Mouse (Mus musculus) neural tube, embryonic 14.5 days (tissue): ENCODE measurements around the gene Zbtb40. TPM values are rescaled to one million over a fixed set of nuclear protein-coding genes. Genes with fewer than 3 reads are reported as not detected.
A peak's percentile ranks its signal among the peaks of the same experiment; 100 is the strongest.

Experiments
- ATAC-seq: fragments of 200-750 bp; cut with Nextera tagmentation; 2 replicates; pipeline ENCODE4 v1.8.0; 2017; ENCODE audit warnings: low read depth, mild to moderate bottlenecking, moderate TSS enrichment, moderate library complexity
- H3K27ac ChIP-seq: fragments of 300-500 bp; sonication (generic); 2 replicates; pipeline ENCODE4 v1.5.1; 2014; ENCODE audit warnings: low read depth, mild to moderate bottlenecking, control low read depth, low read length, moderate library complexity, mixed read lengths
- H3K27me3 ChIP-seq: fragments of 300-500 bp; sonication (generic); 2 replicates; pipeline ENCODE4 v1.6.1; 2014; ENCODE audit warnings: low read length; ENCODE audit not compliant: control insufficient read depth, insufficient read depth
- H3K36me3 ChIP-seq: fragments of 300-500 bp; sonication (generic); 2 replicates; pipeline ENCODE4 v1.6.1; 2014; ENCODE audit warnings: low read length, mixed read lengths; ENCODE audit not compliant: control insufficient read depth, insufficient read depth
- H3K4me1 ChIP-seq: fragments of 300-500 bp; sonication (generic); 2 replicates; pipeline ENCODE4 v1.6.1; 2014; ENCODE audit warnings: low read length; ENCODE audit not compliant: control insufficient read depth, insufficient read depth
- H3K4me2 ChIP-seq: fragments of 300-500 bp; sonication (generic); 2 replicates; pipeline ENCODE4 v1.6.1; 2014; ENCODE audit warnings: mild to moderate bottlenecking, low read depth, low read length, control low read depth
- H3K4me3 ChIP-seq: fragments of 300-500 bp; sonication (generic); 2 replicates; pipeline ENCODE4 v1.5.1; 2014; ENCODE audit warnings: low read depth, low read length, control low read depth, mixed read lengths
- H3K9ac ChIP-seq: fragments of 300-500 bp; sonication (generic); replicated peaks from 2 replicates; pipeline ENCODE4 v1.6.1; 2014; ENCODE audit warnings: low read depth, mild to moderate bottlenecking, control low read depth, low read length, mixed read lengths
- H3K9me3 ChIP-seq: fragments of 300-500 bp; sonication (generic); 2 replicates; pipeline ENCODE4 v1.6.1; 2016; ENCODE audit warnings: low read length; ENCODE audit not compliant: control insufficient read depth
- WGBS: fragments of 180-500 bp; shearing (Covaris S2); extraction: QIAGEN DNeasy Blood & Tissue Kit; methylation state at CpG from one replicate; pipeline ENCODE4 v1.1.7; 2014; 5-methylcytosine and 5-hydroxymethylcytosine counted together
- polyA plus RNA-seq: library from polyadenylated mRNA; unstranded; fragments of >200 nt; fragmentation: Nextera tagmentation; extraction: Ambion mirVana; gene quantifications from 2 replicates; pipeline ENCODE4 v1.2.1, GENCODE M21; 2014

The Zbtb40 gene
- polyA plus RNA-seq, 1 experiment from 2014 or later, result 4.7 TPM

DNA sequence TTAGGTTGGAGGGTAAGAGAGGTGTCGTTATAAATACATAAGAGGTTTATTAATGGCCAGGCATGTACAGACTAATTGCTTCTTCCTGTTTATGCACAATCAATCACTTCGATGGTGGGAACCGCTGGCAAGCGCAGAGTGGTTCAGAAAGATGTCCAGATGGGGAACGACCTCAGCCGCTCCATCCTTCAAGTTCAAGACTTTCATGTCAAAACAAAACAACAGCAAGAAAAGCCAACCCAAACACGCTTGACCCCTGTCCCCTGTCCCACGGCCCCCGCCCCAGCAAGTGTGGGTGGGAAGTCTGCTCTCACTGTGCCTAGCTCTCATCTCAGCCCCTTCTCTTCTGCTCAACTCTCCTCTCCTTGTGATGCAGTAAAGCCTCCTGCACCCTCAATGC, 88.0 kb downstream of the Zbtb40 start:
- no peaks in the 10 kb centered on the region for H3K36me3 ChIP-seq
- H3K4me1 ChIP-seq, result peaks cover 11% of the 10 kb centered on the region; the same call in 1 of the 2 replicates
- ATAC-seq, result no peak
- H3K27me3 ChIP-seq, result peaks cover 10% of the 10 kb centered on the region; the same call in 1 of the 2 replicates
- no peaks in the 10 kb centered on the region for H3K9me3 ChIP-seq
- H3K27ac ChIP-seq, result no peak overlapping the region
- 48% methylated on average over 9 of the region's 9 CpGs for WGBS
- H3K4me2 ChIP-seq, result no peak overlapping the region
- no peak overlapping the region for H3K9ac ChIP-seq
- no peak overlapping the region for H3K4me3 ChIP-seq

DNA sequence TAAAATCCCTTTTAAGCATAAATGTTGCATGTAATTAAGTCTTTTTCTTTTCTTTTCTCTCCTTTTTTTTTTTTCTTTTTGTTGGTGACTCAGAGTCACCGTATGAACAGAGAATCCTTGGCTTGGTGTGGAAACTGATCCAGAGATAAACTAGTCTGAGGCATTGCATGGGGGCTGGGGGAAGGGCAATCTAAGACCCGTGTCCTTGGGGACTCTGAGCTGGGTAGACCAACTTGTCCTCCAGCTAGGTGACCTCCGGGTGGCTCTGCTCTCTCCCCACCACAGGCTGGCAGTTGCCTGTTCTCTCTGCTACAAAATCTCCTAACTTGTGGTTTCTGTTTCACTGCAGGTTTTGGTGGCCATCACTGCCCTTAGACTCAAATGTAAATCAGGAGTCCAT, 88.5 kb downstream of the Zbtb40 start:
- Histone ChIP-seq H3K36me3 (no peaks in the 10 kb centered on the region), H3K27ac (no peak overlapping the region), H3K4me3 (no peak overlapping the region), H3K9me3 (no peaks in the 10 kb centered on the region), H3K4me2 (no peak overlapping the region), H3K9ac (no peak overlapping the region), H3K27me3 (peaks cover 10% of the 10 kb centered on the region; the same call in 1 of the 2 replicates), H3K4me1 (0 out of 2 replicates have a peak, but pooled peaks cover 6% of the 10 kb centered on the region)
- WGBS, result 48% methylated on average over 3 of the region's 3 CpGs
- ATAC-seq, result no peak

DNA sequence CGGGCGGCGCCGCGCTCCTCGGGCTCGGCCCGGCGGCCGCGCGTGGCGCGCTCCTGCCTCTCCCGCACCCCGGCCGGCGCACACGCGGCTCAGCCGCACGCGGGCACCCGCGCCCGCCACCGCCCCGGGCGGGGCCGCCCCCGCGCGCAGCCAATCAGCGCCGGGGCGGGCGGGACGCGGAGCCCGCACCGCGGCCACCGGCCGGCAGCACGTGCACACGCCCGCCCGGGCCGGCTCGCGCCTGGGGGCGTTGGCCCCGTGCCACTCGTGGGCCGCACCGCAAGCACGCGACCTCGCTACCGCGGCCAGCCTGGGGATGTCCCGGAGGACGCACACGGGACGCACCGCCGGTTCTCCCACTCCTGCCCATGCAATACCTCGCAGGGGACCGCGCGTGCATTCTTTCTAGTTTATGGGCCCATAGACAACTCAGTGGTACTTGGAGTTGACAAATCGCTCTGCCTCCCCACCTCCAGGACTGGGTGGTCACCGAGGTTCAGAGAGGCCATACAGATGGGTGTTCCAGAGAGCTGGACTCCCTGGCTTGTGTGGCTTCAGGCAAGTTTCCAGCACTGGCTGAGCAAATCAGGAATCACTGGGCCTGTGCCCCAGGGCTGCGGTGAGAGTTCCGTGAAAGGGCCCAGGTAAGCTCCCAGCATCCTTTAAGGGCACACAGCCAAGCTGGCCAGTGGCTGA, 91.7 kb downstream of the Zbtb40 start, which contains the start of gene Epha8:
Epha8 (minus strand) TSS at position 66 of the 696 bp plus-strand sequence.
- Histone ChIP-seq H3K4me3 (peak within 1 kb of the TSS; percentile 44), H3K9ac (peak within 1 kb of the TSS; percentile 62), H3K27ac (no peak within 1 kb of the TSS), H3K4me1 (0 out of 2 replicates have a peak, but pooled peaks cover 6% of the 10 kb centered on the region), H3K27me3 (peaks cover 10% of the 10 kb centered on the region), H3K4me2 (peak within 1 kb of the TSS; percentile 92), H3K36me3 (no peaks in the 10 kb centered on the region), H3K9me3 (no peaks in the 10 kb centered on the region)
- WGBS, result 1% methylated on average over 50 of the region's 75 CpGs
- ATAC-seq, result peak; percentile 64; the same call in 1 of the 2 replicates

DNA sequence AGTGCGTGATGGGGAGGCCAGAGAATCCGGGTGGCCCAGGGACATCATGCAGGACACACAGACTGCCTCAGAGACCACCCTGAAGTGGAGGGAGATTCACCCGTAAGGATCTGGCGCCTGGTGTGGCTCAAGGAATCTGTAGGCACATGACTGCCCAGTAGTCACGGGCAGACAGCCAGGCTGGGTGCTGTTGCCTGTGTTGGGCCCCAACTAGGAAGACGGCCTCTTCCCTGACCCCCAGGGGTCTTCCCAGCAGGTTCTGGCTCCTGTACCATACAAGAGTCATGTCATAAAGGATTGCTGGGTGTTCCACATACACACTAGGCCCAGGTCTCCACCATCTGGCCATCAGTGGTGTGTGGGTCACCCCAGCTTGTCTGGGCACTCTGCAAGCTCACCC, 94.0 kb downstream of the Zbtb40 start:
- H3K27me3 ChIP-seq, result peaks cover 10% of the 10 kb centered on the region
- no peak overlapping the region for H3K4me2 ChIP-seq
- 0 out of 2 replicates have a peak, but pooled peaks cover 6% of the 10 kb centered on the region for H3K4me1 ChIP-seq
- H3K4me3 ChIP-seq, result no peak overlapping the region
- no peak overlapping the region for H3K27ac ChIP-seq
- H3K36me3 ChIP-seq, result no peaks in the 10 kb centered on the region
- ATAC-seq, result no peak
- H3K9ac ChIP-seq, result no peak overlapping the region
- whole genome bisulfite sequencing, result 57% methylated on average over 6 of the region's 6 CpGs
- no peaks in the 10 kb centered on the region for H3K9me3 ChIP-seq

DNA sequence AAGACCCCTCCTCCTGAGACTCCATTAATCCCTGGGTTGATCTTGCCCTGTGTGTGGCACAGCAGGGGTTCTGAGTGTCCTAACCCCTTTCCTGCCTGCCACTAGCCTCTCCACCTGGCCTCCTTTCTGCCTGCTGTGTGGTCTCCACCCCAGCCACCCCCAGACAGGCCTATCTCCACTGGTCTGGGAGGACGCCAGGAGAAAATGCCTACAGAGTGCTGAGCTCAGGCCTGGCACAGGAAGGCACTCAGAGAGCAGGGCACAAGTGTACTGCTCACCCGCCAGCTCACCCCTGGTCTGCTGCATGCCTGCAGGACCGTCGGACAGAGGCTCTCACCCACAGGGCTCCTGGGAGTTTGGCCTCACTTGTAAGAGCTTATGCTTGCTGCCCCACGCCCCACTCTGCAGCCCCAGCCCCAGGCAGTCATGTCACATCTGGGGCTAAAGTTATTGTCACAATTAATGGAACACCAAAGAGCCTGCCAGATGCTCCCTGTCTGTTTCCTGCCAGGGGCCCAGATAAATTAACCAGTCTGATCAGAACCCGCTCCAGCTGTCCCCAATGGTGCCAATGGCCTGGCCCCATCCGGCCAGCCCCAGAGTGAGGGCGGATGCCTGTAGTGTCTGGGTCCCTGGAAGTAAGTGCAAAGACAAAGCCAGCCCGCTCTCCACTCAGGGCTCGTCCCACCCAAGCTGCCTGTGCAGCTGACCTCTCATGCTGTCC, 99.2 kb downstream of the Zbtb40 start:
- no peak overlapping the region for H3K27ac ChIP-seq
- H3K4me2 ChIP-seq, result no peak overlapping the region
- no peaks in the 10 kb centered on the region for H3K9me3 ChIP-seq
- no peak for ATAC-seq
- no peak overlapping the region for H3K4me3 ChIP-seq
- no peak overlapping the region for H3K9ac ChIP-seq
- 0 out of 2 replicates have a peak, but pooled peaks cover 6% of the 10 kb centered on the region for H3K4me1 ChIP-seq
- 21% methylated on average over 10 of the region's 10 CpGs for WGBS
- no peaks in the 10 kb centered on the region for H3K36me3 ChIP-seq
- H3K27me3 ChIP-seq, result no peaks in the 10 kb centered on the region; the same call in 1 of the 2 replicates

DNA sequence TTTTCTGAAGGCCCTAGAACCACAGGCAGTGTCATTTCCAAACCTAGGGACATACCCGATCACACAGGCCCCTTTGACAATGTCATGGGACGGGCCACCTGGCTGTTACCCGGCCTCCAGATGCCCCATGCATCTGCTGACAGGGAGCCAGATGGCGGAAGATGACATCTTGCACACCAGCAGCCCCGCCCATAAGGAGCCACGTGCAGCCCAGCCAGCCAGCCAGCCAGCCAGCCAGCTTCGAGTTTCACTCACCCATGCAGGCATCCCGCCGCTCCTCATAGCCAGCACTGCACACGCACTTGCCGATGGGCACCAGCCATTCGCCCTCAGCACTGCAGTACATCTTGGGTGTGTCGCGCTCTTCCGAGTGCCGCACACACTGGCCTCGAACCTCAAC, 103.2 kb downstream of the Zbtb40 start:
- WGBS, result 54% methylated on average over 17 of the region's 17 CpGs
- Histone ChIP-seq H3K9ac (no peak overlapping the region), H3K27me3 (no peaks in the 10 kb centered on the region), H3K4me3 (no peak overlapping the region), H3K9me3 (no peaks in the 10 kb centered on the region), H3K27ac (no peak overlapping the region), H3K4me1 (peaks cover 20% of the 10 kb centered on the region), H3K4me2 (no peak overlapping the region), H3K36me3 (no peaks in the 10 kb centered on the region)
- ATAC-seq, result no peak

DNA sequence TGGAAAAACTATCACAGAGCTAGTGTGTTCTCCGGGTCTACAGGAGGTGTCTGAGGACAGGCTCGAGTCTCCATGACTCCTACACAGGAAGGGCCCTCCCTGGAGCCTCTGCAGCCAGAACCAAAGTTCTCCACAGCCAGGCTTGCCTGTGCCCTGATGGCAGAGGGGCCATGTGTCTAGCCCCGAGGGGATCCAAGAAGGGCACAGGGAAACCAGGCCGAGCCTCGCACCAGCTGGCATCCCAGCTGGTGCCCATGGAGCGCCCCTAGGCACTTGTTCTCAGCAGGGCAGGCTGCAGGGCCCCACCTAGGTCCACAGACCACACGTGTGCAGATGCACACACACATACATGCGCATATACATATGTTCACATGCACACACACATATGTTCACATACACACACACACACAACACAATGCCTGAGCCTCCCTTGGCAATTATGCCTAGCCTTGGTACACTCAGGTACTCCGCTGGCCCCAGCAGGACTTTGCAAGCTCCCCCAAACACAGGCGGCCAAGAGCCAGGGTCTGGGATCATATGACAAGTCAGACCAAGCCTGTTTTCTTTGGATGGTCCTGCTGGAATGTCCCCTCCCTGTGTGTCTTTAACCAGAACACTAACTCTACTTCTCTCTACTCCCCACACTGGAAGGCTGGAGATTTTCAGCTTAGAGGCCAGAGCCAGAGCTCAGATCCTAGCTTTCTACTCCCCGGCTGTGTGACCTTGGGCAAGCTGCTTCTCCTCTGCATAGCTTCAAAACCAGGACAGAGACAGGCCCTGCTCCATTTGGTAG, 103.8 kb downstream of the Zbtb40 start:
- Histone ChIP-seq H3K4me3 (no peak overlapping the region), H3K9ac (no peak overlapping the region), H3K9me3 (no peaks in the 10 kb centered on the region), H3K27me3 (no peaks in the 10 kb centered on the region), H3K4me2 (no peak overlapping the region), H3K36me3 (no peaks in the 10 kb centered on the region), H3K4me1 (peaks cover 20% of the 10 kb centered on the region), H3K27ac (no peak overlapping the region)
- WGBS, result 65% methylated on average over 11 of the region's 11 CpGs
- ATAC-seq, result no peak

DNA sequence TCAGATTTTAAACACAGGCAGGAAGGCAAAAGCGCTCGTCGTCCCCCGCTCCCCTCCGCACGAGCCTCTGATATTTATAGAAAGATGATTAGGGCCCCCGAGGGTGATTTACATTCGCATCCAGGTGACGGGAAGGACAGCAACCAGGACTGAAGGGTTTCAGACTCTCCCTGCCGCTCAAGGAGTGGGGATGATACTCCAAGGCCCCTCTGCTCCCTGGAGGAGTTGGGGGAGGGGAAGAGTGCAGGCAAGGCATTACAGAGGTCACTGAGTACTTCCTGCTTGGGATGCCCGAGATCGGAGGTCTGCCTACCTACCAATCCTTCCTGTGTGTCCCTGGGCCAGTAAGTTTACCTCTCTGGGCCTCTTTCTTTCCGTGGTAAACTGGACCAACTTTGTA, 105.4 kb downstream of the Zbtb40 start:
- no peaks in the 10 kb centered on the region for H3K27me3 ChIP-seq
- H3K36me3 ChIP-seq, result no peaks in the 10 kb centered on the region
- no peak overlapping the region for H3K27ac ChIP-seq
- H3K9me3 ChIP-seq, result no peaks in the 10 kb centered on the region
- H3K9ac ChIP-seq, result no peak overlapping the region
- WGBS, result 28% methylated on average over 13 of the region's 13 CpGs
- H3K4me1 ChIP-seq, result peaks cover 14% of the 10 kb centered on the region
- ATAC-seq, result no peak
- H3K4me2 ChIP-seq, result peak overlapping the region; percentile 14; the same call in 1 of the 2 replicates
- H3K4me3 ChIP-seq, result no peak overlapping the region
